Mouse (Mus musculus): ENCODE results near the gene Gpc6.

The Gpc6 gene

DNA sequence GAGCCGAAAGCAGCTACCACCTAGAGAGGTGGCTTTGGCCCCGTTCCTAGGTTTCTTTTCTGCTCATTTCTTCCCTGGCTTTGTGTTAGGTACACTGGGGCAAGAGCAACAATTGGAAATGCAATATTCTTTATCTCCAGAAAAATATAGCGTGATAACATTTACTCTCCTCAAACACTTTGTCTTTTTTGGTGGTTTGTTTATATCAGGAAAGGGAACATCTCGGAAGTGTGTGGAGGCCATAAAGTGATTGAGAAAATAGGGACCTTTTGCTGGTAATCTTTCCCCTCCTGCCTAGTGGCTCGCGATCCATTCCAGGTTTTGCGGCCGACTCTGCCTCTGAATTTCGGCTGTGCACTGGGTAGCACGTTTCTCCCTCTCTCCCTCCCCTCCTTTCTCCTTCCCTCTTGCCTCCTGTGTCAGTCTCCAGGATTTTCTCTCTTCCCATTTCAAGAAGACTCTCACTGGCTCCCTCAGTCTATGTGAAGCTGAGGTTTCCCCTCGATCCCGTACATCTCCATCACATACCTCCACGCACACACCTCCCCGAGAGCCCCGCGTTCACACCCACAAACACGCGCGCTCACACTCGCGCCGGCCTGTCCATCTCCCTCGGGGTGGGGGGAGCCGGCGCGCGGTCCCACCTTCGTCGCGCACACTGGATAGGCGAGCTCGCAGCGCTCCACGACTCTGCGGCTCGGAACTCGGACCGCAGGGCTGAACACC, at the start of gene Gpc6:
TSS of gene Gpc6 (plus strand) at position 440 of the 726 bp plus-strand sequence.
- DNase-seq, result peak; percentile 61

DNA sequence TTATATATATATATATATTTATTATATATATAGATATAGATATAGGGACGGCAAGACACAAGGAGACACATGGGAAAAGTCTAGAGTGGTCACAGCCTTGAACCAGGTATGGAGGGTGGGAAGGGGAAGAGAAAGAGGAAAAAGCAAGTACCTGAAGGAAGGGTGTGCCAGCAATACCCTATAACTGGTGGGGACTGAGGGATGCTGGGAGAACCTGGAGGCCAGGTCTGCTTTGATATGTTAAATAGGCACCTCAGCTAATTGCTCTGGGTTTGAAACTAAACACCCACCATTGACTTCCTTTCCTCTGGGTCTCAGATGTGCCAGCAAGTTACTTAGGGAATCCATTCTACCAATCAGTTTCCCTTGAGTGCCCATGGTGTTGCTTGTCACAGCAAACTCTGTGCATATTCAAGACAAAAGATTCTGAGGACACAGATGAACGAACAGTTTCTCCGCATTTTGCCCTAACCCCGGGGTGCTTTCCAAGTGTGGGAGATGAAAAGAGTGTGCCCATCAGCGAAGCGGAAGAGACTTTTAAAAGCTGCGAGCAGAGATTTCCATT, 42.6 kb upstream of the Gpc6 start:
- DNase-seq, result no peak

DNA sequence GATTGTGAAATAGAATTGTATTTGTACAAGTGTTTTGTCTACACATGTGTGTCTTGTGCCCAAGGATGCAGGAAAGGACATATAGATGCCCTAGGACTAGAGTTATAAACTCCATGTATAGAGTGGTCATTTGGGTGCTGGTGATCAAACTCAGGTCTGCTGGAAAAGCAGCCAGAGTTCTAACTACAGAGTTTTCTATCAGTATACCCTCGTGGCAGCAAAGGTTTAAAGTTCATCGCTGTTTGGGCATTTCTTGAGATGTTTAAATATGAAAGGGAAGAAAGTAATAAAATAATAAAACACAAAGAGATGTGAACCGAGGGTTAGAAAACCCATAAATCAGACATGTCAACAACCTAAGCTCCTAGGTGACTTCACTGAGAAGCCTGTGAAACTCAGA, 30.8 kb upstream of the Gpc6 start:
- DNase-seq, result no peak

DNA sequence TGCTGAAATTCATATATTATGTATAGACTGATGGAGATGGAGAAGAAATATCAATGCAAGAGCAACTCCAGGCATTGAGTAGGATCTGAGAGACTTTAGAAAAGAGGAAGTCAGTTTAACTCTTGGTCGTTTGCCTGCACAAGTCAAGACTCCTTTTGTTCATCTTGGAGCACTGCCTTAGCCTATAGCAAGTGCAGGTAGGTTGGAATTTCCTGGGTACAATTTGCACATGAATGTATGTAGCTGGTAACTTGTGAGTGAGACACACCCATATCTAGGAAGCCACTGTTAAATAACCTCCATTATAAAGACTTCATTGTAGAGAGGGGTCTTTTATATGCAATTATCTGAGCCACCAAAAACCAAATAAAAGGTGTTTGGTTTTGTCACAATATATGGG, 27.1 kb upstream of the Gpc6 start:
- no peak for DNase-seq

DNA sequence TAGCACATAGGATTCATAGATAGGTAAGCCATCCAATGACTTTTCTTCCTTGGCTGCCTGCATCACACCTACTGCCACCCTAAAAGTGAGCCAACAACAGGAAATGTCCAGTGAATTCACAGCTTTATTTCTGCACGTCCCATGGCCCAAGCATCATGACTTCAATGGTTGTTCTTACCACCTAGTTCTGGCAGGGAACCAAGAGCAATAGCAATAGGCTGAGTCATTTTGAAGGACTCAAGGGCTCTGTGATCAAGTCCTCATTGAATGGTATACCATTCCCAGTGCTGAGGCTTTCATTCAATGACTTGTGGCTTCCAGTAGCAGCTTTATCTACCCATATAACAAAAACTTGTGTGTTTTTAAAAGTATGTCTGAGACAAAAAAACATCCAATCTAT, 13.3 kb upstream of the Gpc6 start:
- DNase-seq, result no peak

DNA sequence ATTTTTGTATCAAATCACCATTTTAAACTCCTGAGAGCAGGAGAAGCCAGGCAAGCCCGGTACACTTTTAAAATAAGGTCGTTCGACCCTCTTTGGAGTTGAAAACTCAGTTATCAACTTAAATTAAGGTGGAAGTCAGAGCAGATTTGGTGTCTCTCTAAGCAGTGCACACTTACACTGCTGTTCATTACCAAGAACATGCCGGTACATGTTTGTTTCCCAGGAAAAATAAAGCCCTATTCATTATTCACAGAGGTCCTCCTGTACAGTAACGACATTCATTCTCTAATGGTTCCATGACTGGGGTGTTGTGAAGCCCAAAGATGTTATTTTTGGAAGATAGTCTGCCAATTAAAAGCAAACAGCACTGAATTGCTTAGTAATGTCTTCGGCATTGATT, 8.2 kb upstream of the Gpc6 start:
- DNase-seq, result no peak

DNA sequence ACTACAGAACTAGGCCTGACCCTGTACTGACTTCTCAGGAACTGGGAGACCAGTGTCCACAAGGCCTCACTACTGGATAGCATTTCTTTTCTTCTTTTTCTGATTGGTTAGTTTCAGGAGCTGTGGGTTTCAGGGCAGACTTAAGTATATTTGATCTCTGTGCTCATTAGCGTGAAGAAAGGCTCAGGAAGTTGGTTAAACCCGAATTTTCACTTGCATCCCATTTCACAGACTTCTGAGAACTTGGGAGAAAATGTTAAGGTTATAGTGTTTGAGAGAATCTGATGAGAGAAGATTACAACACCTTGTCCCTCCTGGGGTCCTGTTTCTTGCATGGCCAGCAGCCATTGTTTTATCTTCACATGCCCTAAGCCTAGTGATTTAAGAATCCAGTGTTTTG, 849 bp upstream of the Gpc6 start:
- DNase-seq, result no peak

DNA sequence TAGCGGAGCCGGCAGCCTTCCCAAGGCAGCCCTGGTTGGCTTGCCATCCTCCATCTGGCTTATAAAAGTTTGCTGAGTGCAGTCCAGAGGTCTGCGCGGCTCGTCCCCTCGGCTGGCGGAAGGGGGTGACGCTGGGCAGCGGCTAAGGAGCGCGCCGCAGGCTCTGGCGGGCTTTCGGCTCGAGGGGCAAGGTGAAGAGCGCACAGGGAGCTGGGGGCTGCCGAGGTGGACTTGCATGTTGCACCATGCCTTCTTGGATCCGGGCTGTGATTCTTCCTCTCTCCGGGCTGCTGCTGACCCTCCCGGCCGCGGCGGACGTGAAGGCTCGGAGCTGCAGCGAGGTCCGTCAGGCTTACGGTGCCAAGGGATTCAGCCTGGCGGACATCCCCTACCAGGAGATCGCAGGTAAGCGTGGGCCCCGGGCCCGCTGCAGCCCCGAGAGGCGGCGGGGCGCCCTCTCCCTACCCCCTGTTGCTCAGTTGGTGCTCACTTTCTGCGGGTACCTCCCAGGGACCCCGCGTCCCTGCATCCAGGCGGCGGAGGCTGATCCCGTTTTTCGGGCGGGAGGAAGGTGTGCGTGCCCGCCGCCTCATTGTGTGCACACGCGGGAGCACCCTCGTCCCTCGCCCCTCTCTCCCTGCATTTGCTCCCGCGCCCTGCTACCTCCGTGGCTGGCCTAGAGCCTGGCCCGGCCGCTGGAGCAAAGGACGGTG, 732 bp downstream of the Gpc6 start:
- peak; percentile 37 for DNase-seq

DNA sequence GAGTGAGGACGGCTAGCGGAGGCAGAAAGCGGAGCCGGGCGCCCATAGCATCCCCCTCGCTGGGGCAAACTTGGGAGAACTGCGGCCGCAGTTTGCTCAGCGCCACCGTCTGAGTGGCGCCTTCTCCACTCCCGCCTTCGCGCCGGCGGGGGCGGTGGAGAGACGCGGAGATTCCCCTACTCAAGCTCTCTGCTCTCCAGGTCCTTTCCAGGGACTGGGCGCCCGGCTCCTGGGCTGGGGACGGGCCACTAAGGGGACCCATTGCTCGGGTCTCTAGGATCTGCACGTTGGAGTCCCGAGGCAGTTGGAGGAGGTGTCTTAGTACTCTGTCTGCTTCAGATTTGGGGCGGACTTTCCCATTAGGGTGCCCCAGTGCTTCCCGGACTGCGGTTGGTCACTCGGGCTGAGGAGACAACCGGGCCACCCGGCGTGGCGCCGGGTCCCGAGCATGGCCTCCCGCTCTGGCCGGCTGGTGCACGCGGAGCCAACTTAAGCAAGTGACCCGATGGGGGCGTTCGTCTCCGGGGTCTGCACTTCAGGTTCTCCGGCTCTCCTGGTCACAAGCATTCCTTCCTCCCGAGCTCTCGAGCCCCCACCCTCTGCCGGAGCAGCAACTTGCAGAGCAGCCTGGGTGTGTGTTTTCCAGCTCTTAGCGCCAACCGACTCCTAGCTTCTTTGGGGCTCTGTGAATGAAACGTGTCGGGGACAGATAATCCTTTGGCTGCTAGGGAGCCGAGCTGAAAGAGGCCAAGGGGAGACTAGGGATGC, 1.5 kb downstream of the Gpc6 start:
- DNase-seq, result peak; percentile 54

DNA sequence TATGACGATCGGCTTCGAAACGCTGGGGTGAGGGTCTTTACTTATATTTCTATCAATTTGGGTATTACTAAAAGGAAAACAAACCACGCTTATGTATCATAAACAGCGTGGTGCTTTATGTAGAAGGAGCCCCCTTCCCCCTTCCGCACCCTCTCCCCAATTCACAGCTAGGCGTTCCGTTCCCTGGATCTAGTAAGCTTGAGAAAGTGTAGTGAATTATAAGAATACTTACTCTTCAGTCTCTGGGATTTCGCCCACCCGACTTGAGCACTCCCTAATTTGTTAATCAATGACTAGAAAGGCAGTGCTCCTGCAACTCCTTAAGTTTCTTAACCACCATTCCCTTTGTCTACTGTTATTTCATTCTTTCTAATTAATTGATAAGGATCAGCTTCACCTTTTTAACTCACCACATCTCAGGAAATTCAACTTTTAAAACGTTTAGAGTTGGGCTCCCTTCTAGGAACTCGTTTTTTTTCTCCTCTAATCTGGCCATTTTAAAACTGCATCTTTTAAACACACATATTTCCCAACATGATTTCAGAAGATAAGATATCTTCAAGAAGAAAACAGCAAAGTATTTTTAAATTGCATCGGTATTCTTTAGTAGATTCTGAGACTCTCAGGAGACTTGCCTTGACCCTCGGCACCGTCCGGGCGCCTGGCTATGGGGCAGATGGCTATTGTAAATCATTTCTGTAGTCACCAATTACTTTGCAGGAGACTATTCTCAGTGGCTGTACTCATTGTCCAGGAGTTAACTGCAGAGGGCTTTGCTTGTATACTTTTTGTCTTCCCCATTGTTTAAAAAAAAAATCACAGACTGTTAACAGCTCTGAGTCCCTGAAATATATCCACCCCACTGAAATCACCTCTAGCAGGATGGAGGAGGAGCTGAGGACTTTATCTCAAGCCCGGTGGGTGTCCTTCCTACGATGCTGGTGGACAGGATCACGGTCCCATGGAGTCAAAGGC, 2.5 kb downstream of the Gpc6 start:
- no peak for DNase-seq

DNA sequence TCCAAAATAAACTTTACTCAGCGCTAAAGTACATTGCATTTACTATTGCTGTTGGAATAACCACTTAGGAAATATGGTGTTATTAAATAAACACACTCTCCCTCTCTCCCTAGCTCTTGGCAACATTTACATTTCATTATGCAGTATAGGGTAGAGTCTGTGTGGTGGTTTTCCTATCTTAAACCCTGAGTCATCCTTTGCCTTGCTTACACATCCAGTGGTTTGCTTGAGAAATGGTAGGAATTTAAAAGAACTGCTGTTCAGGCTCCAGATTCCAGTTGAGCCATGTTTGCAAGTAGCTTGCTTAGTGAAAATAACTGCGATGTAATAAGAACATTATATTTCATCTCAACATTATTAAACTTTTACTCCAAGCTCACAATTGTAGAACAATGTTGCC, 3.3 kb downstream of the Gpc6 start:
- DNase-seq, result no peak

DNA sequence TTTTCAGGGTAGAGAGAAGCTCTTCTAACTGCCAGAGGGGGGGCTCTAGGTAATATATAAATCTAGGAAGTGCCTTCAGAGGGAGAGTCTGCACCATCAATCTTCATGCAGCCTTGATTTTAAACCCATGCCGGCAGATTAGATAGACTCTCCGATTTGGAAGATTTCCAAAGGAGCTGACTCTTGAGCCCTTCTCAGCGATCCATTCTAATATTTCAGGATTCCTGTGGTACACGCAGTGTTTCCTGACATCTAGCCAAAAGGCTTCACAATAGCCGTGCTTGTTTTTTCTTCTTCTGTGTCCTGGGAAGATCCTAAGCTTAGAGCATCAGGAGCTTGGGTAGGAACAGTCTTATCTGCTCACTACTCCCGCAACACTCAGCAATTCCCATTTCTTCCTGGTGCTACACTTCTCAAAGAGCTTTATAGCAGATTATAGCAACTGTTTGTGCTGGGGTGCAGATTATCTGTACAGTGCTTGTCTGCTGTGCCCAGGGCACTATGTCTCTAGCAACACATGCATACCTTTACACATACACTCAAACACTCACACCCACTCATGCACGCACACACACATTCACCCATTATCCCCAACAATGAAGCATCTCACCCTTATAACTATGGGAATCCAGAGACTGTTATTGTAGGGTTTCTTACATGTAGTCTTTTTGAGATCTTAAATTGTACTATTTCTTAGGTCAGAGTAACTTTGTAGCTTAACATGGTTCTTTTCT, 3.8 kb downstream of the Gpc6 start:
- DNase-seq, result no peak

DNA sequence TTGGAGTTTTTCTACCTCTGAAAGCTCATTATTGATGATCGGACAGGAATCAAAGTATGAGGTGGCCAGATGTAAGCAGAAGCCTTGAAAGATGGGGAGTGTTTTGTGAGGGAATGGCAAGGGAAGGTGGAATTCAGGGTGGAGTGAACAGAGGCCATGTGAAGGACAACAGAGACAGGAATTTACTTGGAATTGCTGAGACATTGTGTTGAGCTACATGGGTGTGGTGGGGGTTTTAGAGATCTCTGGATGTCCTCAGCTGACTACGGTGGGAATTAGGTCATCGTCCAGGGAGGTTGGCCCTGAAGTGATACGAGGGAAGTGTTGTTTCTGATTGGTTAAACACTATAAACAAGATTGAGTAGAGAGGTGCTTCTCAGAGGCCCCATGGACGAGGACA, 8.7 kb downstream of the Gpc6 start:
- no peak for DNase-seq

DNA sequence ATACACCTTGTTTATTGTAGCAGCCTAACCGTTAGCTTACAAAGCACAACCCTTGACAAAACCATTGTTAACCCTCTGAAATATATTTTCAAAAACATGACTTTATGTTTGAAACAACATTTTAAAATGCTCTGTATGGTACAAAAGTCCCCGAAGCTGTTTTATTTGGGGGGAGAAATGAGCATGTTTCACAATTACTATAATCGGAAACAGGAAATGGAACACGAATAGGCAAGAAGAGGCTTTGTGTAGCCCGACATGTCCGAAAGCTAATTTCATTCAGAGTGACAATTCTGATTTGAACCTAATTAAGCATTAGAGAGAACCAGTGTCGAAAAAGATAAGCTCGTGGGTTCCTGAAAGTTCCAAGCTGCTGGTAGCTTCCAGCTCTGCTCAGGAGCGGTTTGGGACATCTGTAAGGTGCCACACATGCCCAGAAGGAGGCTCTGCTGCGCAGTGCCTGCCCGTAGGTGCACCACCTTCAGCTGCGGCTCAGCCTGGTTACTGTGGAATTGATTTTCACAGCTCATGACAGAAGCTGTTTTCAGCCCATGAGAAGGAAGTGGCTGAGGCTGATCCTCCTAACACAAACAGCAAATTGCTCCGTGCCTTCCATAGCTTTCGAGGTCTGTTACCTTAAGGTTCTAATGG, 12.9 kb downstream of the Gpc6 start:
- DNase-seq, result no peak

DNA sequence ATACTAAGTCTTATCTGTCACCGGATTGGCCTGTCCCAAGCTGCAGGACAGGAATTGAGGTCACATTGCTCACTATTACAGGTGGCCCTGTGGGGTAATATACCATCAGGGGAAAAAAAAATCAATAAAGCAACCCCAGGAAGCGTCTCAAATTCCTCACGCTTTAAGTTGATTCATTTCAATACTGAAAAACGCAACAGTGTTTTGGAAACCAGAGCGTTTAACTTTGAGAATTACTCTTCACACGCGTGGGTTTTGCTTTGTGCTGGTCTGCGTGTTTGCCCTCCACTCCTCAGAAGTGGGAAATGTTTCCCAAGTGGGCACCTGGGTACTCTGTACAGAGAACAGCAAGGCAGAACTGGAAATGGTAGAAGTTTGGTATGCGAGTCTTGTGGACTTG, 13.6 kb downstream of the Gpc6 start:
- no peak for DNase-seq

DNA sequence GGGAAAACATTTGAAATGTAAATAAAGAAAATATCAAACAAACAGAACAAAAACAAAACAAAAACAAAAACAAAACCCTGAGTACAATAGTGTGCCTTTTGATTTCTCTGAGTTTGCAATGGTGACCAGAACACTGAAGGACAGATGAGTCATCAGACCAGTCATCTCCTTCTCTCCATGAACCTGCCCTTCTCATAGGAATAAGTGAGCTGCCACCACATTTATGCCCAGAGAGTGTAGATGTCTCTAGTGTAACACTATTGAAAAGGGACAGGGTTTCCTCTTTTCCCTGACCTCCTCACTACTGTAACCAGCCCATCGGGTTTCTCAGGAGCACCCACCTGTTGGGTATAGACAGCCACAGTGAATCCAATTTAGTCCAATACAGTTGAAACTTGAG, 14.4 kb downstream of the Gpc6 start:
- no peak for DNase-seq

DNA sequence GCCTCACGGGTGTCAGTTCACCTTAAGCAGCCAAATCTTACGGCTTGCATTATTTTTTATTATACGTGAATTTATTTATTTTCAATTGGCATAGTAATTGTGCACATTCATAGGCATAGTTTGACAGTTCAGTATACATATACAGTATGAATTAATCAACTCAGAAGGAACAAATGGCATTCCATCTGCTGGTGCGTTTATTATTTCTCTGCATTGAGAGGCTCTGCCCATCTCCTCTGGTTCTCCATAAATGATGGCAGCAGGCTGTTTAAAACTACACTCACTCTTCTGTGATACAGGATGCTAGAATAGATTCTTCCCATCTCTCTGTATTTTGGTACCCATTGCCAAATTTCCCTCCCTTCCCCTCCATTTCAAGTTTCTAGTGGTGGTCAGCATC, 16.7 kb downstream of the Gpc6 start:
- DNase-seq, result no peak

DNA sequence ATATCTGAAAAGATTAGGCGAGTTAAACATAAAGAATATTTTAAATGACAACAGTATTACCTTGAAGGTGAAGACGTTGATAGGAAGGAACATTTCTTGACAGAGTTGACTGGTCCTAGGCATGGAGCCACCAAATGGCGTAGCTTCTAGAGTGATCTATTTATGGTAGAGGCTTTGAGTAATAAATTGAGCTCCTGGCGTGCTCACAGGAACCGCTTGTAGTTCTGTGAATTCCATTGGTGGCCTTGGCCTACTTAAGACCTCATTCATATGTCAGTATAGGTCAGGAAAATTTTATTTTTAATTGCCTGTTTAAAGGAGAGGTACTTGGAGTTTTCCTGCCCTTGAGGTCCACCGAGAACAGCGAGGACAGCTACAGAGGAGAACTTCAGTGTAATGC, 18.6 kb downstream of the Gpc6 start:
- DNase-seq, result no peak

DNA sequence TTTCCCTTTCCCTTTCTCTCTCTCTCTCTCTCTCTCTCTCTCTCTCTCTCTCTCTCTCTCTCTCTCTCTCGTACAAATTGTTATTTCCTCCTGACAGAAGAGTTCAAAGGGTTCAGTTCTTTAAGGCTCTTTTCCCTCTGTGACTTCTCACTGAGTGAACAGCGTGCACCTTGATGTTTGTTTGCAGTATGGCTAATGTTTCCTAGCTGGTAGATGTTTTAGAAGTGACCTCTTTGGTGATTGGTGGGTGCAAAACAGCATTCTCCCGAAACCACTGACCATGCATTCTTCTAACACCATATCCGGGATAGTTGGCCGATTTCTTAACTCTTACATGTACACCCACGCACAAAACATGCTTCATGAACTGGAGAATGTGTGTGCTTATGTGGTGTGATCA, 20.9 kb downstream of the Gpc6 start:
- DNase-seq, result no peak

DNA sequence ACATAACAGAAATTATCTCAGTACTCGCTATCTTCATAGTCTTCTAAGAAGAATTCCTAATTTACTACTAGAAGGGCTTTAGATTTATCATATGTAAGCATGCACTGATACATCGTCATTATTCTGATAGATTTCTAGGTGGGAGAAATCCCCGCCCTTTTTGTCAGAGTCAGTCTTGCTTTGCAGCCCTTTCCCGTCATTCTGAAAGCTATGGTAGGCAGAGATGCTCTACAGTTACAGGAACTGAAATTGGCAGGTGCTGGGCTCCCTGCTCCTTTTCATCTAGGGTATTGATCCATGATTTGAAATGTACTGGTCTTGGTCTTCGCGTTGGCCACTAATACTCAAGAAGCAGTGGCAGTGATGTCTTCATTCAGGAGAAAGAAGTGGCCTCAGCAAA, 22.3 kb downstream of the Gpc6 start:
- no peak for DNase-seq

DNA sequence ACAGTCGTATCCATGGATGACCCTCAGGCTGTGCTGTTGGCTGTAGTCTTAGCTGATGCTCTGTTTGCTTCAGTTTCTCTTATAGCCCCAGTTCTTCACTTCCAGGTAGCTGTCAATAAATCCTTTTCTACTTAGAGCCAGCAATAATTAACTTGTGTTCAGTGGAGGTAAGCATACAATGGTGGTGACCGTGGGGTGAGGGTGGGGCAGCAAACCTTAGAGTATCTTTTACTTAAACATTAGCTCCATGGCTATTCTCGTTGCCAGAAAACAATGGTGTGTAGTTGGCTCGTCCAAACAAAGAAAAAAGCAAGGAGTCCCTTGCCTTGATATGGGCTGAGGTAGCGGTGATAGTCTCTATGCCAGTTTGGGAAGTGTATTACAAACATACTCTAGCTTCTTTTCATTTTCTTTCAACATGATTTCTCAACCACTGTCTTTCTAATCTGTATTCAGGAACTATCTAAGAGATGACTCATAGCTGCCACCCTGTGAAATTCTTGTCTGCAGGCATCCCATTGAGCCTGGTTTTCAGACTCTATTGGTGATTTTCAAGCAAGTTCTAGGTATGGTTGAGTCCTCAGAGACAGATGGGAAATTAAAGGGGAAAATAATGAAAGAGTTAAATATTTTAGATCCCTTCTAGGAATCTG, 22.9 kb downstream of the Gpc6 start:
- DNase-seq, result no peak

Data from kidney, adult 18-20 months (tissue).